Mouse (Mus musculus) embryonic facial prominence, embryonic 10.5 days (tissue): ENCODE data around the gene Six3. TPM values are rescaled to one million over a fixed set of nuclear protein-coding genes. Genes with fewer than 3 reads are reported as not detected.
A peak's percentile ranks its signal among the peaks of the same experiment; 100 is the strongest.

ENCODE experiments used
- DNase-seq: peaks from one replicate; pipeline ENCODE4 v3.0.0-alpha.2; 2017; ENCODE audit warnings: low spot score
- H3K27ac ChIP-seq: fragments of 300-500 bp; sonication (generic); replicated peaks from 2 replicates; pipeline ENCODE4 v1.5.1; 2016; ENCODE audit warnings: mild to moderate bottlenecking
- H3K27me3 ChIP-seq: fragments of 300-500 bp; sonication (generic); replicated peaks from 2 replicates; pipeline ENCODE4 v1.6.1; 2016; ENCODE audit warnings: low read depth, mild to moderate bottlenecking; ENCODE audit not compliant: poor library complexity, severe bottlenecking
- H3K36me3 ChIP-seq: fragments of 300-500 bp; sonication (generic); replicated peaks from 2 replicates; pipeline ENCODE4 v1.6.1; 2016; ENCODE audit warnings: mild to moderate bottlenecking, moderate library complexity
- H3K4me1 ChIP-seq: fragments of 300-500 bp; sonication (generic); 2 replicates; pipeline ENCODE4 v1.6.1; 2016
- H3K4me3 ChIP-seq: fragments of 300-500 bp; sonication (generic); 2 replicates; pipeline ENCODE4 v1.5.1; 2016; ENCODE audit warnings: mild to moderate bottlenecking, moderate library complexity
- H3K9me3 ChIP-seq: fragments of 300-500 bp; sonication (generic); 2 replicates; pipeline ENCODE4 v1.6.1; 2016; ENCODE audit warnings: mild to moderate bottlenecking
- WGBS: fragments of 180-500 bp; shearing (Covaris S2); methylation state at CpG from one replicate; pipeline ENCODE4 v1.1.7; 2016; 5-methylcytosine and 5-hydroxymethylcytosine counted together
- polyA plus RNA-seq: library from polyadenylated mRNA; unstranded; fragments of >200 nt; fragmentation: Nextera tagmentation; extraction: Ambion mirVana; gene quantifications from 2 replicates; pipeline ENCODE4 v1.2.1, GENCODE M21; 2016

Gene Six3
- polyA plus RNA-seq, 1 experiment from 2014 or later: 13.1 TPM

DNA sequence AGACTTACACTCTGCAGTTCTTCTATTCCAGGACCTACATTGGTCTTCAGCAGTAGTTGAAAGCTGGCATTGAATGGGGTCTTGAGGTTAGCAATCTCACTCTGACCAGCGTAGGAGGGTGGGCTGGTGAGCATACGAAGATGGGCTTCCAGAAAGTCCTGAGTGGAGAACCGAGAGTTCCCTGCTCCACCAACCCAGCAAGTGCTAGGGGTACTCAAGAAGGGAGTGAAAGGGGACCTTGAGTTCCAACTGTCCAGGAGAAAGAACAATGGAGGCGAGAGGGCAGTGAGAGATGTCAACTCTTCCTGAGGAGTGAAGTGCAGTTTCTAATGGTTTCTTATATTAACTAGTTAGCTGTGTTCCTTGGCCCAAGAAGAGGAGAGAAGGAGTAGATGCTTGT, 2.2 kb downstream of the Six3 start:
- H3K4me3 ChIP-seq: peak overlapping the region; percentile 61
- peaks cover 100% of the 10 kb centered on the region for H3K27me3 ChIP-seq
- H3K27ac ChIP-seq: peak overlapping the region; percentile 87
- no peaks in the 10 kb centered on the region for H3K36me3 ChIP-seq
- H3K4me1 ChIP-seq: peaks cover 57% of the 10 kb centered on the region
- no peak for DNase-seq
- under 1% methylated on average over 4 of the region's 4 CpGs for WGBS
- no peaks in the 10 kb centered on the region for H3K9me3 ChIP-seq

DNA sequence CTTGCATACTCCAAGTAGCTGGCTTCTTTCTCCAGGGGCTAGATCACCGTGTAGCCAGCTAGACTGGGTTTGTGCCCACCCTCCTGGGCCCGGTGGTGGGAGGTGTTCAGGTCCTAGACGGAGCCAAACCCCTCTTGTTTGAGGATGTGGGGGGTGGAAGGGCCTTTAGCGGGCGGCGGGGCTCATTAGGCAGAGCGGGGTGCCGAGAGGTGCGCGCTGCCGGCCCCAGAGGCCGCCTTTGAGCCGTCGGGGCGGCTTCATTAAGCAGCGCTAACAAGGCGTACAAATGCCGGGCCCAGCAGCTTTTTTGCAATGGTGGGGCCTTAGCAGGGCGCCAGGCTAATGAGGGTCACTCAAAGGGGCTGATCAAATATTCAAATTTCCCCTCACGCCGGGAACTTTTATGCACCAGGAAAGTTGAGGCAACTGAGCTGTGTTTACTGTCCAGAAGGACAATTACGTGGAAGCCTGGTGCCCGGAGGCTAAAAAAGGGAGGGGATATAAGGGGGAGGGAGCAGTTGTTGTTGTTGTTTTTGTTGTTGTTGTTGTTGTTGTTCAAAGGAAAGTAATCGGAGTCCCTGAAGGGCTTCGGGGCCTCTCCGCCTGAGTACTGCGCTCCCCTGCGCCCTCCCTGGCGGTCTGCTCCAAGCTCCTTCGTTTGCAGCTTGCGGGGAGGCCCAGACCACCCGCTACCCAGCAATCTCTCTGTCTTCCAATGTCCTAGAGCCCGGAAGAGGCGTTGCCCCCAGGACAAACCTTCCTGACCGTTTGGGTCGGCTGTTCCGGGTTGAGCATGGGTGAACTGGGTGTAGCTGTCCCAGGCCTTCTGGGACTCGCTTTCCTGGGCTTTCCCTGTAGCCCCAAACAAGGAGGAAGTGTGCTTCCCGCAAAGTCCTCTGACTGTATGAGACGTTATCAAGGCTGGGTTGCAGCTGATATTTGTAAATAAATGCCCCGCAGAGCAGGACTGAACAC, 3.4 kb downstream of the Six3 start:
- no peaks in the 10 kb centered on the region for H3K36me3 ChIP-seq
- peak; percentile 70 for DNase-seq
- H3K9me3 ChIP-seq: no peaks in the 10 kb centered on the region
- peak overlapping the region; percentile 61 for H3K4me3 ChIP-seq
- peak overlapping the region; percentile 87 for H3K27ac ChIP-seq
- H3K27me3 ChIP-seq: peaks cover 100% of the 10 kb centered on the region
- peaks cover 70% of the 10 kb centered on the region for H3K4me1 ChIP-seq
- under 1% methylated on average over 41 of the region's 41 CpGs for WGBS

DNA sequence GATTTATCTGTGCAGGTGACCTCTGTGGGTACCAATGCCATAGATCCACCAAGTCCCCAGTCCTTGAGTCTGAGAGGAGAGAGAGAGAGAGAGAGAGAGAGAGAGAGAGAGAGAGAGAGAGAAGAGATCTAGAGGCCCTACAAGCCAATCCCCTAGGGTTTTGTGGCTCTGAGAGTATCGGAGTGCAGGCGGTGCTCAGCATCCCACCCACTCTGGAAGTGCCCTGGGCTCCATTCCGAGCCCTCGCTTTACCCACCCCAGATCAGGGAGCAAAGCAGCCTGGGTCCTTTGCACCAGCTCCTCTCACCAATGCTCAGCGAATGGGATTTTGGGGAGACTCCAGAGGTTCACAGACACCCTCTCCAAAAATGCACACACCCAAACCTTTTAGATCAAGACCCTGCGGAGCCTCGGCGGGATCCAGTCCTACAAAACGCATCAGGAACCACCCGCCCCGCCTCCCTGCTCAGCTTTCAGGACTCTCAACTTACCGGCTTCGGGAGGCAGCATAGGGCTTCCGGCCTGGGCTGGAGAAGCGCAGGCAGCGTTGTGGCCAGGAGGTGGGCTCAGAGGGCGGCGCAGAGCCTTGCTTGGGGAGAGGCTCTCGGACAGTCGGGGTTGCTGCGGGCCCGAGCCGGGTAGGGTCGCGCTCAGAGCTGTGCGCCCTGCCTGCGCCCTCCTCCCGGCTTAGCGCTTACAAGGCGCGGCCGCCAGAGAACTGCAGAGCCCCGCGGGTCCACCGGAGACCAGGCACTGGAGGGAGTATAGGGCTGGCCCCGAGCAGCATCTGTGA, 4.4 kb downstream of the Six3 start:
- peak overlapping the region; percentile 87 for H3K27ac ChIP-seq
- peaks cover 100% of the 10 kb centered on the region for H3K27me3 ChIP-seq
- no peaks in the 10 kb centered on the region for H3K36me3 ChIP-seq
- under 1% methylated on average over 36 of the region's 36 CpGs for WGBS
- H3K4me1 ChIP-seq: peaks cover 66% of the 10 kb centered on the region
- peak; percentile 84 for DNase-seq
- H3K4me3 ChIP-seq: peak overlapping the region; percentile 61
- H3K9me3 ChIP-seq: no peaks in the 10 kb centered on the region

- H3K27ac ChIP-seq: peak overlapping the region; percentile 87
- H3K9me3 ChIP-seq: no peaks in the 10 kb centered on the region
- no peaks in the 10 kb centered on the region for H3K36me3 ChIP-seq
- peak; percentile 72 for DNase-seq
- peaks cover 66% of the 10 kb centered on the region for H3K4me1 ChIP-seq
- WGBS: under 1% methylated on average over 34 of the region's 34 CpGs
- H3K4me3 ChIP-seq: peak overlapping the region; percentile 61
- peaks cover 100% of the 10 kb centered on the region for H3K27me3 ChIP-seq
Observed at GRCm38 (mm10) chr17:85618359-85619112, 5.1 kb downstream of the Six3 start.

- Histone ChIP-seq H3K4me1 (peaks cover 64% of the 10 kb centered on the region), H3K27me3 (peaks cover 100% of the 10 kb centered on the region), H3K9me3 (no peaks in the 10 kb centered on the region), H3K4me3 (peak overlapping the region; percentile 61), H3K27ac (peak overlapping the region; percentile 87), H3K36me3 (no peaks in the 10 kb centered on the region)
- WGBS: 5% methylated on average over 20 of the region's 20 CpGs
- DNase-seq: peak; percentile 47
Observed at GRCm38 (mm10) chr17:85619113-85620085, 6.0 kb downstream of the Six3 start.

GRCm38 (mm10) chr17:85620086-85620481, 6.7 kb downstream of the Six3 start:
- Histone ChIP-seq H3K27me3 (peaks cover 100% of the 10 kb centered on the region), H3K27ac (peak overlapping the region; percentile 87), H3K36me3 (no peaks in the 10 kb centered on the region; the same call in 1 of the 2 replicates), H3K4me3 (peak overlapping the region; percentile 61), H3K4me1 (peaks cover 57% of the 10 kb centered on the region), H3K9me3 (no peaks in the 10 kb centered on the region)
- WGBS: under 1% methylated on average over 6 of the region's 6 CpGs
- DNase-seq: peak; percentile 51

DNA sequence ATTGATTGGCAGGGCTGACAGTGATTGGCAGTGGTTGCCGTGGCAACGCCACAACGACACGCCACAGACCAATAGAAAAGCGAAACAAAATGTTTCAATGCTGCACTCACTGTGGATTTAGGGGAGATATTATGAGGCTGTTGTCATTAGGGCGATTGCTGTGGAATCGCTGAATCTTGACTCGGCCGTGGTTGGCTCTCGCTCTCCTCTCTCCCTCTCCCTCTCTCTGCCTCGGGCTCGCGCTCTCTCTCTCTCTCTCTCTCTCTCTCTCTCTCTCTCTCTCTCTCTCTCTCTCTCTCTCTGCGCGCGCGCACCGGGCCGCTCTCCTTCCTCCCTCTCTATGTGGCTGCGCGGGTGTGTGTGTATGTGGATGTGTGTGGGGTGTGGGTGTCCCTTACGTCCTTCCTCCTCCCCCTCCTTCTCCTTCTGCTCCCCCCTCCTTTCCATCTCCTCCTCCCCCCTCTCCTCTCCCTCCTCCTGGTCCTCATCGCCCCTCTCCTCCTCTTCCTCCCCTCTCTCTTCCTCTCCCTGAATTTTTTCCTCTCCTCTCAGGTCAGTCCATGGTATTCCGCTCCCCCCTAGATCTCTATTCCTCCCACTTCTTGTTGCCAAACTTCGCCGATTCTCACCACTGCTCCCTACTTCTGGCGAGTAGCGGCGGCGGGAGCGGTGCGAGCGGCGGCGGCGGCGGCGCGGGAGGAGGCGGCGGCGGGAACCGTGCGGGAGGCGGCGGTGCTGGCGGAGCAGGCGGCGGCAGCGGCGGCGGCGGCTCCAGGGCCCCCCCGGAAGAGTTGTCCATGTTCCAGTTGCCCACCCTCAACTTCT, 7.5 kb downstream of the Six3 start:
- H3K4me3 ChIP-seq: peak overlapping the region; percentile 61
- peak overlapping the region; percentile 87 for H3K27ac ChIP-seq
- peaks cover 52% of the 10 kb centered on the region for H3K4me1 ChIP-seq
- WGBS: under 1% methylated on average over 53 of the region's 54 CpGs
- no peaks in the 10 kb centered on the region for H3K9me3 ChIP-seq
- peaks cover 100% of the 10 kb centered on the region for H3K27me3 ChIP-seq
- peak; percentile 76 for DNase-seq
- no peaks in the 10 kb centered on the region; the same call in 1 of the 2 replicates for H3K36me3 ChIP-seq

- under 1% methylated on average over 67 of the region's 67 CpGs for WGBS
- Histone ChIP-seq H3K4me3 (peak overlapping the region; percentile 61), H3K4me1 (peaks cover 51% of the 10 kb centered on the region), H3K27me3 (peaks cover 100% of the 10 kb centered on the region), H3K27ac (peak overlapping the region; percentile 87), H3K9me3 (no peaks in the 10 kb centered on the region), H3K36me3 (no peaks in the 10 kb centered on the region; the same call in 1 of the 2 replicates)
- DNase-seq: peak; percentile 74
Observed at GRCm38 (mm10) chr17:85621505-85622310, 8.3 kb downstream of the Six3 start.

DNA sequence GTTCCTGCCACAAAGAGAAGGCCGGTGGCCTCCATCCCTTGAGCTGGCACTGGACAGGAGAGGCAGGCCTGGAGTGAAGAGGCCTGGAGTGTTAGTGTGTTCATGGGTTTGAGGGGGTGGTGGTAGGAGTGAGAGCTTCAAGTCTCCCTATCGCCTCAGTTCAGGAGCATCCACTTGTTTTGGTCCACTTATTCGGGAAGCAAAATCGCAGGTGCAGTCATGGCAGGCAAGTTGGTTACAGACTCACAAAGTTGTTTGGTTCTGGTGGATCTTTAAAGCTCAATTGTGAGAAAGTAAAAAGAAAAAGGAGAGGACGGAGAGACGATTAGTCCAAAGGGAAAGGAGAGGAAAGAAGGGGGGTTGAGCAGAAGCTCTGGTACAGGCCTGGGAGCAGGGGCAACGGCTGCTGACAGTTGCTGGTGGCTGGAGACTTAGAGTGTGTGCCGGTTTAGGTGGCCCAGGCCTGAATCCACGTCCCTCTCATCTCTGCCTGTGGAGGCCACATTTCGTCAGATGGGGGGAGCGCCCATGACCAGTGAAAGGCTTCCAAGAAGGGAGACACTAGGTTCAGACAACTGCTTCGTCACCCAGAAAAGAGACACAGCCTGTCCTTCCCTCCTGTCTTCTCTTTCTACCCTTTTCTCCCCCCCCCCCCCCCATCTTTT, 9.2 kb downstream of the Six3 start:
- Histone ChIP-seq H3K4me1 (peaks cover 47% of the 10 kb centered on the region), H3K9me3 (no peaks in the 10 kb centered on the region), H3K36me3 (no peaks in the 10 kb centered on the region; the same call in 1 of the 2 replicates), H3K27ac (peak overlapping the region; percentile 87), H3K27me3 (peaks cover 100% of the 10 kb centered on the region), H3K4me3 (peak overlapping the region; percentile 61)
- 3% methylated on average over 12 of the region's 12 CpGs for WGBS
- peak; percentile 55 for DNase-seq
